ENCODE assay signal across 8 mouse cellular contexts in genomic region chr7:99483271-99483923, GRCm38 (mm10). TPM values are rescaled to one million over a fixed set of nuclear protein-coding genes. Genes with fewer than 3 reads are reported as not detected.
DNase-seq lines count a peak whose midpoint lies in the region; ATAC-seq lines count a peak whose summit lies in the region.

Gene Rps3, minus strand, starts transcription at chr7:99483738.

- peak; percentile 95 for DNase-seq in adipocyte (ENCODE audit: low spot score)
- DNase-seq in embryo, embryonic 10 days (ENCODE audit: low spot score) = peak; percentile 98
- DNase-seq in gastrocnemius, postnatal 10 days = peak; percentile 87
- DNase-seq in induced T-regulatory cell, adult 2 months (ENCODE audit: low read depth) = peak; percentile 98
- DNase-seq in left cerebral cortex, adult 9 months (ENCODE audit: low spot score in 2 of 2) = peak; percentile 96 to 97
- DNase-seq in right cerebral cortex, postnatal 14 days = peak; percentile 93
- DNase-seq in urinary bladder, postnatal 36 days (ENCODE audit: low spot score in 2 of 2) = peak; percentile 90 to 95

- ATAC-seq in megakaryocyte progenitor cell, adult 5-6 weeks (replicated peaks; ENCODE audit: poor library complexity) = peak; percentile 93

RNA-seq across cellular contexts. Expression of gene Rps3, which starts in this region (rescaled TPM):
- 100 to 1,000 TPM; 362 to 382 TPM for total RNA-seq in gastrocnemius, postnatal 10 days (2021)
- total RNA-seq in megakaryocyte progenitor cell, adult 5-6 weeks (2015) = 1,629 and 1,793 TPM in 2 replicates
- 2,248 and 2,565 TPM in 2 replicates for total RNA-seq in megakaryocyte progenitor cell, adult 5-6 weeks (2017)

Comparison
In these comparisons a context has a peak if more than half of its experiments do, and no peak if none do; other contexts are left out.
1. Peak in every context shown above with its lines: DNase-seq and ATAC-seq.
2. RNA of gene Rps3 (total RNA-seq): 1,629 to 2,565 TPM in megakaryocyte progenitor cell, adult 5-6 weeks; 362 to 382 TPM in gastrocnemius, postnatal 10 days; every median in the first group is over 4 times any median in the second.